Mouse (Mus musculus) heart, embryonic 14.5 days (tissue): ENCODE measurements at regions not wholly inside any gene's neighbourhood (a gene's known extent, or its start where the extent isn't known, plus 50 kb on each side); places are given as distances from the start of the nearest gene placed in this dataset.

ENCODE experiments used
- ATAC-seq: fragments of 200-750 bp; cut with Nextera tagmentation; 2 replicates; pipeline ENCODE4 v1.8.0; 2017; ENCODE audit warnings: low read depth, moderate TSS enrichment; ENCODE audit not compliant: insufficient number of reproducible peaks, insufficient read depth, low FRiP score
- H3K27ac ChIP-seq, 2 experiments: fragments of 200-500 bp in 1 of 2; fragments of 300-500 bp in 1 of 2; sonication (generic) in 1 of 2; replicated peaks in 1 of 2; 2 replicates each; pipeline ENCODE4 v1.5.1; 2012 to 2014; ENCODE audit warnings: low read depth in 2 of 2, low read length in 2 of 2, control low read depth in 1 of 2, mild to moderate bottlenecking in 1 of 2, mixed read lengths in 1 of 2; ENCODE audit not compliant: control insufficient read depth in 1 of 2, insufficient read depth in 1 of 2
- H3K27me3 ChIP-seq: fragments of 300-500 bp; sonication (generic); 2 replicates; pipeline ENCODE4 v1.6.1; 2014; ENCODE audit warnings: mild to moderate bottlenecking, low read length, control low read depth; ENCODE audit not compliant: control insufficient read depth, insufficient read depth
- H3K36me3 ChIP-seq: fragments of 300-500 bp; sonication (generic); 2 replicates; pipeline ENCODE4 v1.6.1; 2014; ENCODE audit warnings: mild to moderate bottlenecking, control low read depth, low read length, mixed read lengths; ENCODE audit not compliant: control insufficient read depth, insufficient read depth
- H3K4me1 ChIP-seq, 2 experiments: fragments of 200-500 bp in 1 of 2; fragments of 300-500 bp in 1 of 2; sonication (generic) in 1 of 2; 2 replicates each; pipeline ENCODE4 v1.6.1; 2012 to 2014; ENCODE audit warnings: low read length in 2 of 2, control low read depth in 1 of 2, mixed read lengths in 1 of 2; ENCODE audit not compliant: control insufficient read depth in 2 of 2, insufficient read depth in 2 of 2
- H3K4me2 ChIP-seq: fragments of 300-500 bp; sonication (generic); 2 replicates; pipeline ENCODE4 v1.6.1; 2014; ENCODE audit warnings: mild to moderate bottlenecking, low read length
- H3K4me3 ChIP-seq, 2 experiments: fragments of 200-500 bp in 1 of 2; fragments of 300-500 bp in 1 of 2; sonication (generic) in 1 of 2; 2 replicates each; pipeline ENCODE4 v1.5.1; 2012 to 2014; ENCODE audit warnings: low read length in 2 of 2, mild to moderate bottlenecking in 2 of 2, control low read depth in 1 of 2, low read depth in 1 of 2, moderate library complexity in 1 of 2; ENCODE audit not compliant: control insufficient read depth in 1 of 2, insufficient read depth in 1 of 2
- H3K9ac ChIP-seq: fragments of 300-500 bp; sonication (generic); 2 replicates; pipeline ENCODE4 v1.6.1; 2014; ENCODE audit warnings: mild to moderate bottlenecking, low read length
- H3K9me3 ChIP-seq: fragments of 300-500 bp; sonication (generic); 2 replicates; pipeline ENCODE4 v1.6.1; 2016; ENCODE audit warnings: low read length, control low read depth; ENCODE audit not compliant: control insufficient read depth
- WGBS: fragments of 180-500 bp; shearing (Covaris S2); extraction: QIAGEN DNeasy Blood & Tissue Kit; methylation state at CpG from one replicate; pipeline ENCODE4 v1.1.7; 2014; 5-methylcytosine and 5-hydroxymethylcytosine counted together

- H3K4me1 ChIP-seq: no peaks in the 10 kb centered on the region; a peak in 1 of 4 replicates
- H3K4me2 ChIP-seq: no peak overlapping the region
- no peak for ATAC-seq
- no peak overlapping the region for H3K4me3 ChIP-seq
- H3K36me3 ChIP-seq: no peaks in the 10 kb centered on the region
- H3K9me3 ChIP-seq: no peaks in the 10 kb centered on the region
- no peak overlapping the region for H3K9ac ChIP-seq
- WGBS: 76% methylated on average over 5 of the region's 5 CpGs
- no peak overlapping the region for H3K27ac ChIP-seq
- no peaks in the 10 kb centered on the region for H3K27me3 ChIP-seq
These were observed 203.7 kb upstream of the P2ry1 start for GRCm38 (mm10) chr3:60798862-60799261.

- ATAC-seq: no peak
These were observed 197.8 kb upstream of the P2ry1 start for GRCm38 (mm10) chr3:60804711-60805293.

GRCm38 (mm10) chr3:60811924-60812323 is 190.7 kb upstream of the P2ry1 start:
- no peak for ATAC-seq
- Histone ChIP-seq H3K4me1 (no peaks in the 10 kb centered on the region), H3K27me3 (no peaks in the 10 kb centered on the region), H3K36me3 (no peaks in the 10 kb centered on the region), H3K9ac (no peak overlapping the region), H3K4me2 (no peak overlapping the region), H3K27ac (no peak overlapping the region), H3K9me3 (no peaks in the 10 kb centered on the region), H3K4me3 (no peak overlapping the region)
- 39% methylated on average over 5 of the region's 5 CpGs for WGBS

More at GRCm38 (mm10) chr3:60804711-60805293, 197.8 kb upstream of the P2ry1 start:
- no peak overlapping the region for H3K9ac ChIP-seq
- no peak overlapping the region for H3K4me2 ChIP-seq
- WGBS: 83% methylated on average over 3 of the region's 3 CpGs
- H3K27ac ChIP-seq: no peak overlapping the region
- no peaks in the 10 kb centered on the region for H3K36me3 ChIP-seq
- no peak overlapping the region for H3K4me3 ChIP-seq
- H3K27me3 ChIP-seq: no peaks in the 10 kb centered on the region
- H3K9me3 ChIP-seq: no peaks in the 10 kb centered on the region
- no peaks in the 10 kb centered on the region for H3K4me1 ChIP-seq

- no peak for ATAC-seq
- H3K27me3 ChIP-seq: no peaks in the 10 kb centered on the region
- H3K4me1 ChIP-seq: no peaks in the 10 kb centered on the region
- WGBS: 61% methylated on average over 3 of the region's 3 CpGs
- no peak overlapping the region for H3K9ac ChIP-seq
- no peak overlapping the region for H3K27ac ChIP-seq
- no peaks in the 10 kb centered on the region for H3K36me3 ChIP-seq
- no peak overlapping the region for H3K4me2 ChIP-seq
- H3K9me3 ChIP-seq: no peaks in the 10 kb centered on the region
- H3K4me3 ChIP-seq: no peak overlapping the region
These were observed 189.1 kb upstream of the P2ry1 start for GRCm38 (mm10) chr3:60813485-60813884.

- Histone ChIP-seq H3K27ac (no peak overlapping the region), H3K4me1 (no peaks in the 10 kb centered on the region), H3K9ac (no peak overlapping the region), H3K4me2 (no peak overlapping the region), H3K9me3 (no peaks in the 10 kb centered on the region), H3K36me3 (no peaks in the 10 kb centered on the region), H3K4me3 (no peak overlapping the region), H3K27me3 (no peaks in the 10 kb centered on the region)
- no peak for ATAC-seq
- 33% methylated on average over 4 of the region's 4 CpGs for WGBS
These were observed 182.8 kb upstream of the P2ry1 start for GRCm38 (mm10) chr3:60819684-60820281.

GRCm38 (mm10) chr3:60821463-60821862 is 181.1 kb upstream of the P2ry1 start:
- no peak overlapping the region for H3K27ac ChIP-seq
- no peaks in the 10 kb centered on the region for H3K9me3 ChIP-seq
- no peaks in the 10 kb centered on the region for H3K4me1 ChIP-seq
- no peak overlapping the region for H3K4me3 ChIP-seq
- H3K4me2 ChIP-seq: no peak overlapping the region
- H3K36me3 ChIP-seq: no peaks in the 10 kb centered on the region
- H3K27me3 ChIP-seq: no peaks in the 10 kb centered on the region
- no peak overlapping the region for H3K9ac ChIP-seq
- ATAC-seq: no peak

GRCm38 (mm10) chr3:60826759-60827158 is 175.8 kb upstream of the P2ry1 start:
- H3K27me3 ChIP-seq: no peaks in the 10 kb centered on the region
- no peaks in the 10 kb centered on the region for H3K9me3 ChIP-seq
- 50% methylated on average over 4 of the region's 4 CpGs for WGBS
- no peak overlapping the region for H3K9ac ChIP-seq
- H3K4me3 ChIP-seq: no peak overlapping the region
- H3K4me1 ChIP-seq: no peaks in the 10 kb centered on the region
- H3K36me3 ChIP-seq: no peaks in the 10 kb centered on the region
- no peak for ATAC-seq
- H3K27ac ChIP-seq: no peak overlapping the region
- H3K4me2 ChIP-seq: no peak overlapping the region

- H3K36me3 ChIP-seq: no peaks in the 10 kb centered on the region
- 79% methylated on average over 4 of the region's 4 CpGs for WGBS
These were observed 170.2 kb upstream of the P2ry1 start for GRCm38 (mm10) chr3:60832385-60832784.

More at GRCm38 (mm10) chr3:60832385-60832784, 170.2 kb upstream of the P2ry1 start:
- no peak overlapping the region for H3K9ac ChIP-seq
- no peak overlapping the region for H3K4me2 ChIP-seq
- H3K9me3 ChIP-seq: no peaks in the 10 kb centered on the region
- no peak overlapping the region for H3K27ac ChIP-seq
- no peak overlapping the region for H3K4me3 ChIP-seq
- ATAC-seq: no peak
- no peaks in the 10 kb centered on the region for H3K4me1 ChIP-seq
- H3K27me3 ChIP-seq: no peaks in the 10 kb centered on the region
